Mouse (Mus musculus): Measurements from ENCODE around the gene Umod. TPM values are rescaled to one million over a fixed set of nuclear protein-coding genes. Genes with fewer than 3 reads are reported as not detected.

Umod gene
- polyA plus RNA-seq (2017; shearing (Covaris generic)) = not detected

GRCm38 (mm10) chr7:119479256-119479655 is at the start of gene Umod:
Gene Umod (minus strand): TSS chr7:119479282.

GRCm38 (mm10) chr7:119523389-119523788 is 44.3 kb upstream of the Umod start, which contains the start of gene Pdilt:
Gene Pdilt (minus strand): TSS chr7:119523489.

GRCm38 (mm10) chr7:119519163-119519562 is 40.1 kb upstream of the Umod start, which contains the start of gene Acsm5:
Gene Acsm5 (plus strand): TSS chr7:119519463.

GRCm38 (mm10) chr7:119459185-119459584 is 19.9 kb downstream of the Umod start, which contains the start of gene Gp2:
Gene Gp2 (minus strand): TSS chr7:119459285.

Other genes with a start within 250 kb of the Umod start
- under 1 TPM in 1 of 2 experiments, not detected in 1; 0.15 TPM for gene Gp2, start 20.0 kb downstream of the Umod start, polyA plus RNA-seq (2017; shearing (Covaris generic))
- under 1 TPM in 1 of 2 experiments, not detected in 1; 0.37 TPM for gene Acsm5, start 40.2 kb upstream of the Umod start, polyA plus RNA-seq (2017; shearing (Covaris generic))
- under 1 TPM in 1 of 2 experiments, not detected in 1; 0.07 TPM for gene Pdilt, start 44.2 kb upstream of the Umod start, polyA plus RNA-seq (2017; shearing (Covaris generic))
- under 1 TPM; 0.04 to 0.06 TPM for gene Acsm2, start 75.1 kb upstream of the Umod start, polyA plus RNA-seq (2017; shearing (Covaris generic))
- gene Acsm1, start 127.7 kb upstream of the Umod start, polyA plus RNA-seq (2017; shearing (Covaris generic)) = not detected
- gene Acsm4, start 210.7 kb upstream of the Umod start, polyA plus RNA-seq (2017; shearing (Covaris generic)) = under 1 TPM in 1 of 2 experiments, not detected in 1; 0.14 TPM
- gene Thumpd1, start 241.5 kb upstream of the Umod start, polyA plus RNA-seq (2017; shearing (Covaris generic)) = 10 to 100 TPM; 56.8 to 85.4 TPM